Mouse (Mus musculus) intestine, postnatal 0 days (tissue): Measurements from ENCODE around the gene Dnmt3a. TPM values are rescaled to one million over a fixed set of nuclear protein-coding genes. Genes with fewer than 3 reads are reported as not detected.
"Not testable (repeated sequence)": the region's sequence is repeated elsewhere in the genome, so short reads cannot be mapped to it uniquely, and the experiment has no call there.

Experiments
- ATAC-seq: fragments of 200-750 bp; cut with Nextera tagmentation; 2 replicates; pipeline ENCODE4 v1.8.0; 2017; ENCODE audit warnings: mild to moderate bottlenecking, moderate TSS enrichment, moderate library complexity
- H3K27ac ChIP-seq: fragments of 300-500 bp; sonication (generic); 2 replicates; pipeline ENCODE4 v1.5.1; 2014; ENCODE audit warnings: mild to moderate bottlenecking, low read depth, low read length, moderate library complexity
- H3K27me3 ChIP-seq: fragments of 300-500 bp; sonication (generic); replicated peaks from 2 replicates; pipeline ENCODE4 v1.6.1; 2014; ENCODE audit warnings: low read length, mixed read lengths; ENCODE audit not compliant: control insufficient read depth, insufficient read depth
- H3K36me3 ChIP-seq: fragments of 300-500 bp; sonication (generic); 2 replicates; pipeline ENCODE4 v1.6.1; 2014; ENCODE audit warnings: mild to moderate bottlenecking, moderate library complexity; ENCODE audit not compliant: control insufficient read depth, insufficient read depth
- H3K4me1 ChIP-seq: fragments of 300-500 bp; sonication (generic); replicated peaks from 2 replicates; pipeline ENCODE4 v1.6.1; 2014; ENCODE audit warnings: antibody characterized with exemption, low read length, mixed read lengths; ENCODE audit not compliant: control insufficient read depth, insufficient read depth
- H3K4me2 ChIP-seq: fragments of 300-500 bp; sonication (generic); replicated peaks from 2 replicates; pipeline ENCODE4 v1.6.1; 2014; ENCODE audit warnings: low read depth, mild to moderate bottlenecking, moderate library complexity
- H3K4me3 ChIP-seq: fragments of 300-500 bp; sonication (generic); 2 replicates; pipeline ENCODE4 v1.5.1; 2014; ENCODE audit warnings: low read depth, low read length
- H3K9ac ChIP-seq: fragments of 300-500 bp; sonication (generic); 2 replicates; pipeline ENCODE4 v1.6.1; 2014; ENCODE audit warnings: mild to moderate bottlenecking, low read depth, low read length
- H3K9me3 ChIP-seq: fragments of 300-500 bp; sonication (generic); 2 replicates; pipeline ENCODE4 v1.6.1; 2016; ENCODE audit warnings: mixed run types; ENCODE audit not compliant: control insufficient read depth
- CTCF ChIP-seq: sonication (generic); IDR thresholded peaks from 2 replicates; pipeline ENCODE4 v1.5.1; 2016; ENCODE audit warnings: low read depth, mild to moderate bottlenecking, control low read depth, antibody characterized with exemption, moderate library complexity
- WGBS: fragments of 180-500 bp; shearing (Covaris S2); extraction: QIAGEN DNeasy Blood & Tissue Kit; methylation state at CpG from one replicate; pipeline ENCODE4 v1.1.7; 2014; 5-methylcytosine and 5-hydroxymethylcytosine counted together
- polyA plus RNA-seq: library from polyadenylated mRNA; unstranded; fragments of >200 nt; fragmentation: Nextera tagmentation; extraction: Ambion mirVana; gene quantifications from 2 replicates; pipeline ENCODE4 v1.2.1, GENCODE M21; 2015

Gene Dnmt3a
- polyA plus RNA-seq, 1 experiment from 2014 or later, result 33.9 TPM

- peak; percentile 87 for TF ChIP-seq CTCF
- 0% methylated on average over 1 of the region's 1 CpGs for WGBS
- H3K36me3 ChIP-seq, result no peaks in the 10 kb centered on the region
- no peak overlapping the region for H3K4me2 ChIP-seq
- H3K27ac ChIP-seq, result no peak overlapping the region
- H3K4me1 ChIP-seq, result no peaks in the 10 kb centered on the region
- no peak for ATAC-seq
- H3K4me3 ChIP-seq, result no peak overlapping the region
- no peak overlapping the region for H3K9ac ChIP-seq
- H3K27me3 ChIP-seq, result no peaks in the 10 kb centered on the region
- H3K9me3 ChIP-seq, result no peaks in the 10 kb centered on the region
These were observed 120.3 kb downstream of the Dnmt3a start for GRCm38 (mm10) chr12:3926127-3926526.

GRCm38 (mm10) chr12:3928841-3929240, 123.0 kb downstream of the Dnmt3a start:
- Histone ChIP-seq H3K4me2 (no peak overlapping the region), H3K4me1 (no peaks in the 10 kb centered on the region), H3K27ac (no peak overlapping the region), H3K9me3 (no peaks in the 10 kb centered on the region), H3K9ac (no peak overlapping the region), H3K27me3 (no peaks in the 10 kb centered on the region), H3K4me3 (no peak overlapping the region), H3K36me3 (no peaks in the 10 kb centered on the region)
- ATAC-seq, result no peak
- peak; percentile 70 for TF ChIP-seq CTCF
- 68% methylated on average over 3 of the region's 3 CpGs for WGBS

GRCm38 (mm10) chr12:3930090-3930865, 124.5 kb downstream of the Dnmt3a start:
- H3K4me1 ChIP-seq, H3K27me3 ChIP-seq, H3K9me3 ChIP-seq, H3K36me3 ChIP-seq, H3K4me2 ChIP-seq, H3K9ac ChIP-seq, H3K27ac ChIP-seq, H3K4me3 ChIP-seq, ATAC-seq: not testable (repeated sequence)
- 92% methylated on average over 31 of the region's 47 CpGs for WGBS

DNA sequence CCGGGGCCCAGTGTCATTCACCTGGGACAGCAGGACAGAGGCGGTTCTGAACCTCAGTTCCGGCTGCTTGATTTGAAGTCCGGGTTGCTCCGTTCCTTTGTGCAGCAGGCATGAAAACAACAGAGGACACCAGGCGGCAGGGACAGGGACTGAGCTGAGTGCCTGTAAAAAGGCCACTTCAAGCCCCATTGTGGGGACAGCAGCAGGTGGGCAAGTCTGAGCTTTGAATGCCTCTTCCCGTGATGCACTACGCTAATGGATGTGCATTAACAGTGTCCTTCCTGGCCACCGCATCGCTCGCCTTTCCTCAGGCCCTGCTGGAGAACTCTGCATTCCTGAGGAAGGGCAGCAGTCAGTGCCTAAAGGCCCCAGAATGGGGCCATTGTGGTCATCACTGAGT, 136.2 kb downstream of the Dnmt3a start:
- Histone ChIP-seq H3K9ac (no peak overlapping the region), H3K27me3 (no peaks in the 10 kb centered on the region), H3K36me3 (no peaks in the 10 kb centered on the region), H3K4me3 (no peak overlapping the region), H3K4me1 (no peaks in the 10 kb centered on the region), H3K9me3 (no peaks in the 10 kb centered on the region), H3K4me2 (no peak overlapping the region), H3K27ac (no peak overlapping the region)
- 49% methylated on average over 11 of the region's 11 CpGs for WGBS
- TF ChIP-seq CTCF, result no peak
- no peak for ATAC-seq

GRCm38 (mm10) chr12:3944454-3945073, 138.8 kb downstream of the Dnmt3a start:
- H3K9ac ChIP-seq, result no peak overlapping the region
- H3K4me2 ChIP-seq, result no peak overlapping the region
- H3K4me1 ChIP-seq, result no peaks in the 10 kb centered on the region
- no peaks in the 10 kb centered on the region for H3K27me3 ChIP-seq
- no peak; the same call in 1 of the 2 replicates for ATAC-seq
- 43% methylated on average over 4 of the region's 4 CpGs for WGBS
- no peak overlapping the region for H3K27ac ChIP-seq
- H3K9me3 ChIP-seq, result no peaks in the 10 kb centered on the region
- no peak for TF ChIP-seq CTCF
- H3K4me3 ChIP-seq, result no peak overlapping the region
- H3K36me3 ChIP-seq, result no peaks in the 10 kb centered on the region

DNA sequence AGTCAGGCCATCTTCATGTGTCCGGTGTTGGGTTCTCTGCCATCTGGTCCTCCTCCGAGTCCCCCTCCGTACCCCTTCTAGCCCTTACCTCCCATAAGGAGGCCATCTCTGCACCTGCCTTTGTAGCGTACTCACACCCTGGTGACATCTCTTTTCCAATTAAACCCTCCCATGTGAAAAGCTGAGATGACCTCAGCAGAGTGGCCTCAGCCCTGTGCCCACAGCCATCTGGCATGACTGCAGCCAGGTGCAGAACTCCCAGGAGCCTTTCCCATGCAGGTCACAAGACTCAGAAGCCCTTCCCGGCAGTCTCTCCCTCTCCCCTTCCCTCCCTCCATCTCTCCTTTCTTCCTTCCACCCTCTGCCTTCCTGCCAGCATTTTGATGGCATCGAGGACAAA, 141.7 kb downstream of the Dnmt3a start:
- H3K9me3 ChIP-seq, result no peaks in the 10 kb centered on the region
- no peak for TF ChIP-seq CTCF
- H3K4me3 ChIP-seq, result no peak overlapping the region
- WGBS, result 79% methylated on average over 6 of the region's 6 CpGs
- H3K27me3 ChIP-seq, result no peaks in the 10 kb centered on the region
- no peak overlapping the region for H3K9ac ChIP-seq
- no peak overlapping the region for H3K4me2 ChIP-seq
- no peaks in the 10 kb centered on the region for H3K36me3 ChIP-seq
- H3K27ac ChIP-seq, result no peak overlapping the region
- no peak for ATAC-seq
- H3K4me1 ChIP-seq, result no peaks in the 10 kb centered on the region
